Mouse (Mus musculus) megakaryocyte, embryonic 14.5 days (primary cell): ENCODE results near the gene Gm21885.

ENCODE experiments used
- FLI1 ChIP-seq: IDR thresholded peaks from 2 replicates; pipeline ENCODE4 v1.6.1; 2012; ENCODE audit warnings: low read length, inconsistent platforms, mixed read lengths
- GATA1 ChIP-seq: IDR thresholded peaks from 3 replicates; pipeline ENCODE4 v1.6.1; 2012; ENCODE audit warnings: mixed read lengths, low read length, inconsistent platforms, borderline replicate concordance

DNA sequence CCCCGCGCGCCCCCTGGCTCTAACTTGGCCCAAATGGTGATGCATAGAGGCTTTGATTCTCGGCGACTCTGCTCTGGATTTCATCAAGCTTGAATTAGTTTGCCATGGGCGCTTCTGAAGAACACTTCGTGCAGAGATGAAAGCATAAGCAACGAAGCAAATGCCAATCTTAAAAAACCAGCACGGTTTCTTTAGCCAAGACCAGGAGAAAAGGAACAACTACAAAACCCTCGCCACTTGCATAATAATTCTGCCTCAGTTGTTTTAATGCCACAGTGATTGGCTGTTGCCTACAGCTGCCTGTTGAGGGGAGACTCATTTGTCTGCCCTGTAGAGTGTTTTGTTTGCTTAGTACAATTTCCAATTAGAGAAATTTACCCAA is 47.0 kb downstream of the Gm21885 start:
- TF ChIP-seq GATA1 (no peak), FLI1 (no peak)
